In genomic region chr5:123114924-123115323, GRCm38 (mm10) we compare ENCODE assay signal across 8 mouse cellular contexts. TPM values are rescaled to one million over a fixed set of nuclear protein-coding genes. Genes with fewer than 3 reads are reported as not detected.
A peak's percentile ranks its signal among the peaks of the same experiment; 100 is the strongest.
DNase-seq lines count a peak whose midpoint lies in the region; ATAC-seq and TF ChIP-seq lines count a peak whose summit lies in the region.

No protein-coding gene starts in this region.

- no peak overlapping the region for H3K4me2 ChIP-seq in midbrain, embryonic 13.5 days (replicated peaks)

- peak; percentile 38 for DNase-seq in adrenal gland, postnatal 14 days
- DNase-seq in adrenal gland, adult 8-10 months: no peak
- peak in 1 of 2 experiments; percentile 49 for DNase-seq in layer of hippocampus, adult 2 months (ENCODE audit: low spot score in 2 of 2)
- no peak for DNase-seq in layer of hippocampus, adult 11-12 months (ENCODE audit: low spot score)

- H3K4me3 ChIP-seq in layer of hippocampus, adult 2 months: no peak overlapping the region
- no peak overlapping the region for H3K4me3 ChIP-seq in bone marrow macrophage, adult 2 months (ENCODE audit: insufficient read depth, low read length)
- H3K4me3 ChIP-seq in midbrain, embryonic 13.5 days (replicated peaks): no peak overlapping the region

- WGBS in midbrain, embryonic 13.5 days: 34% methylated on average over 7 of the region's 7 CpGs

- peak; percentile 80 for TF ChIP-seq CTCF in layer of hippocampus, adult 2 months (conservative IDR thresholded peaks at IDR 0.05)
- 0 out of 2 replicates have a peak, but pooled peaks have one; percentile 10 for TF ChIP-seq CTCF in bone marrow macrophage, adult 2 months (IDR thresholded peaks at IDR 0.05; ENCODE audit: low read depth, low read length)

- peak; percentile 37; the same call in 1 of the 2 replicates for ATAC-seq in midbrain, embryonic 13.5 days
- no peak for ATAC-seq in inflammation-experienced regulatory T-cells, adult 6 months
- ATAC-seq in erythroblast, adult 5-6 weeks (replicated peaks; ENCODE audit: low FRiP score, poor library complexity, severe bottlenecking): no peak

- no peaks in the 10 kb centered on the region for H3K9me3 ChIP-seq in midbrain, embryonic 13.5 days

- H3K36me3 ChIP-seq in midbrain, embryonic 13.5 days: no peaks in the 10 kb centered on the region; the same call in 1 of the 2 replicates

- H3K27me3 ChIP-seq in midbrain, embryonic 13.5 days: no peaks in the 10 kb centered on the region

- TF ChIP-seq POLR2A in bone marrow macrophage, adult 2 months (IDR thresholded peaks at IDR 0.05; ENCODE audit: borderline replicate concordance, low read depth, low read length): no peak

- no peak overlapping the region for H3K9ac ChIP-seq in midbrain, embryonic 13.5 days (replicated peaks)

- H3K27ac ChIP-seq in layer of hippocampus, adult 2 months: no peak overlapping the region
- no peak overlapping the region for H3K27ac ChIP-seq in bone marrow macrophage, adult 2 months (ENCODE audit: insufficient read depth, low read depth, low read length)
- no peak overlapping the region for H3K27ac ChIP-seq in midbrain, embryonic 13.5 days

- no peaks in the 10 kb centered on the region for H3K4me1 ChIP-seq in bone marrow macrophage, adult 2 months (ENCODE audit: control insufficient read depth, insufficient read depth, low read length)
- H3K4me1 ChIP-seq in midbrain, embryonic 13.5 days (replicated peaks): peaks cover 9% of the 10 kb centered on the region

RNA-seq across cellular contexts. Expression of gene Rhof, which starts 17.6 kb away (rescaled TPM):
- 0.89 and 4.2 TPM in 2 replicates for total RNA-seq in adrenal gland, postnatal 14 days (2021)
- 1 to 10 TPM; 1.3 to 4.4 (median 3.3) TPM for total RNA-seq in adrenal gland, adult 8-10 months (2022)
- total RNA-seq in layer of hippocampus, adult 2 months (2021): 10 to 100 TPM; 43.3 to 46.3 TPM
- polyA plus RNA-seq in bone marrow macrophage, adult 2 months (2012; ENCODE audit: insufficient read depth, insufficient read length, missing spikeins): 1.8 and 2.7 TPM in 2 replicates
- 2.6 and 3.3 TPM in 2 replicates for polyA plus RNA-seq in midbrain, embryonic 13.5 days (2015; fragmentation: Nextera tagmentation; extraction: Ambion mirVana)
- 10 to 100 TPM; 62.4 to 71.7 (median 66.6) TPM for polyA plus RNA-seq in inflammation-experienced regulatory T-cells, adult 6 months (2017; shearing (Covaris generic))
- 1.5 and 2.1 TPM in 2 replicates for total RNA-seq in erythroblast, adult 5-6 weeks (2015; ENCODE audit: low replicate concordance)
- total RNA-seq in erythroblast, adult 5-6 weeks (2017; ENCODE audit: low replicate concordance): 0.70 and 2.1 TPM in 2 replicates

RNA-seq across cellular contexts. Expression of gene Setd1b, which starts 27.1 kb away (rescaled TPM):
- 25.5 and 29.7 TPM in 2 replicates for total RNA-seq in adrenal gland, postnatal 14 days (2021)
- total RNA-seq in adrenal gland, adult 8-10 months (2022): 10 to 100 TPM; 24.2 to 40.1 (median 32.6) TPM
- 10 to 100 TPM; 31.2 to 39.4 TPM for total RNA-seq in layer of hippocampus, adult 2 months (2021)
- polyA plus RNA-seq in bone marrow macrophage, adult 2 months (2012; ENCODE audit: insufficient read depth, insufficient read length, missing spikeins): 27.3 and 28.2 TPM in 2 replicates
- 13.3 and 14.1 TPM in 2 replicates for polyA plus RNA-seq in midbrain, embryonic 13.5 days (2015; fragmentation: Nextera tagmentation; extraction: Ambion mirVana)
- polyA plus RNA-seq in inflammation-experienced regulatory T-cells, adult 6 months (2017; shearing (Covaris generic)): 10 to 100 TPM; 13.0 to 17.7 (median 16.0) TPM
- 15.6 and 19.2 TPM in 2 replicates for total RNA-seq in erythroblast, adult 5-6 weeks (2015; ENCODE audit: low replicate concordance)
- total RNA-seq in erythroblast, adult 5-6 weeks (2017; ENCODE audit: low replicate concordance): 5.5 and 7.7 TPM in 2 replicates

RNA-seq across cellular contexts. Expression of gene Tmem120b, which starts 46.7 kb away (rescaled TPM):
- total RNA-seq in adrenal gland, postnatal 14 days (2021): 17.7 and 19.2 TPM in 2 replicates
- total RNA-seq in adrenal gland, adult 8-10 months (2022): 10 to 100 TPM in 3 of 4 experiments, 1 to 10 TPM in 1; 9.8 to 22.3 (median 14.5) TPM
- 10 to 100 TPM; 17.8 to 19.6 TPM for total RNA-seq in layer of hippocampus, adult 2 months (2021)
- 4.3 and 6.8 TPM in 2 replicates for polyA plus RNA-seq in bone marrow macrophage, adult 2 months (2012; ENCODE audit: insufficient read depth, insufficient read length, missing spikeins)
- polyA plus RNA-seq in midbrain, embryonic 13.5 days (2015; fragmentation: Nextera tagmentation; extraction: Ambion mirVana): 12.8 and 14.6 TPM in 2 replicates
- 1 to 10 TPM; 1.1 to 2.1 (median 1.5) TPM for polyA plus RNA-seq in inflammation-experienced regulatory T-cells, adult 6 months (2017; shearing (Covaris generic))
- total RNA-seq in erythroblast, adult 5-6 weeks (2015; ENCODE audit: low replicate concordance): 14.4 and 28.6 TPM in 2 replicates
- 25.6 and 61.1 TPM in 2 replicates for total RNA-seq in erythroblast, adult 5-6 weeks (2017; ENCODE audit: low replicate concordance)

RNA-seq across cellular contexts. Expression of gene Psmd9, which starts 54.3 kb away (rescaled TPM):
- 25.6 and 28.6 TPM in 2 replicates for total RNA-seq in adrenal gland, postnatal 14 days (2021)
- 10 to 100 TPM; 23.3 to 33.3 (median 28.0) TPM for total RNA-seq in adrenal gland, adult 8-10 months (2022)
- 10 to 100 TPM; 27.8 to 30.4 TPM for total RNA-seq in layer of hippocampus, adult 2 months (2021)
- polyA plus RNA-seq in bone marrow macrophage, adult 2 months (2012; ENCODE audit: insufficient read depth, insufficient read length, missing spikeins): 31.0 and 31.4 TPM in 2 replicates
- polyA plus RNA-seq in midbrain, embryonic 13.5 days (2015; fragmentation: Nextera tagmentation; extraction: Ambion mirVana): 72.2 and 74.0 TPM in 2 replicates
- polyA plus RNA-seq in inflammation-experienced regulatory T-cells, adult 6 months (2017; shearing (Covaris generic)): 10 to 100 TPM; 36.1 to 40.9 (median 39.8) TPM
- 6.9 and 25.5 TPM in 2 replicates for total RNA-seq in erythroblast, adult 5-6 weeks (2015; ENCODE audit: low replicate concordance)
- 13.8 and 28.7 TPM in 2 replicates for total RNA-seq in erythroblast, adult 5-6 weeks (2017; ENCODE audit: low replicate concordance)
